Mouse (Mus musculus): Measurements from ENCODE around the gene Emc8.

The Emc8 gene

GRCm38 (mm10) chr8:120607460-120607859 lies 60.9 kb downstream of the Emc8 start:
- in situ Hi-C loops (cut with MboI, MseI) = no loop called here
